Mouse (Mus musculus) kidney, adult 2 months (tissue): Measurements from ENCODE around the gene Ifrd2. TPM values are rescaled to one million over a fixed set of nuclear protein-coding genes. Genes with fewer than 3 reads are reported as not detected.
A peak's percentile ranks its signal among the peaks of the same experiment; 100 is the strongest.

Source experiments
- DNase-seq: peaks from one replicate; pipeline ENCODE4 v3.0.0; 2021
- H3K27ac ChIP-seq: fragments of 200-500 bp; 2 replicates; pipeline ENCODE4 v1.5.1; 2012; ENCODE audit warnings: low read depth, low read length, control low read depth, inconsistent platforms; ENCODE audit not compliant: insufficient read depth
- H3K27me3 ChIP-seq: fragments of 200-500 bp; replicated peaks from 2 replicates; pipeline ENCODE4 v1.6.1; 2012; ENCODE audit warnings: mild to moderate bottlenecking, moderate library complexity, low read length, inconsistent platforms; ENCODE audit not compliant: control insufficient read depth, insufficient read depth
- H3K36me3 ChIP-seq: fragments of 200-500 bp; 2 replicates; pipeline ENCODE4 v1.6.1; 2012; ENCODE audit warnings: mild to moderate bottlenecking, moderate library complexity, low read length, inconsistent platforms; ENCODE audit not compliant: control insufficient read depth, insufficient read depth
- H3K4me1 ChIP-seq: fragments of 200-500 bp; 2 replicates; pipeline ENCODE4 v1.6.1; 2011; ENCODE audit warnings: low read length; ENCODE audit not compliant: control insufficient read depth, insufficient read depth
- H3K4me3 ChIP-seq: fragments of 200-500 bp; 2 replicates; pipeline ENCODE4 v1.5.1; 2011; ENCODE audit warnings: mild to moderate bottlenecking, low read depth, low read length, control low read depth; ENCODE audit not compliant: insufficient read depth
- CTCF ChIP-seq: fragments of 200-500 bp; conservative IDR thresholded peaks from 2 replicates; pipeline ENCODE4 v1.5.1; 2011; ENCODE audit warnings: low read depth, mild to moderate bottlenecking, control low read depth, low read length, moderate library complexity, mixed read lengths; ENCODE audit not compliant: insufficient read depth, insufficient read length
- POLR2A ChIP-seq: fragments of 200-500 bp; IDR thresholded peaks from one replicate; pipeline ENCODE4 v1.6.1; 2011; ENCODE audit warnings: low read depth, low read length, control low read depth
- WGBS: fragments of 180-500 bp; shearing (Covaris S2); methylation state at CpG from one replicate; pipeline ENCODE4 v1.1.7; 2018; 5-methylcytosine and 5-hydroxymethylcytosine counted together
- polyA plus RNA-seq: library from polyadenylated mRNA; depleted of rRNA; stranded (reverse); fragments of >200 nt; gene quantifications from 2 replicates; pipeline ENCODE4 v1.2.3, GENCODE M21; 2012

The Ifrd2 gene
- polyA plus RNA-seq, 1 experiment: 50.5 TPM

GRCm38 (mm10) chr9:107581584-107581983 is 5.9 kb upstream of the Ifrd2 start:
- 59% methylated on average over 4 of the region's 4 CpGs for WGBS
- Histone ChIP-seq H3K27me3 (no peaks in the 10 kb centered on the region), H3K4me1 (peaks cover 26% of the 10 kb centered on the region), H3K36me3 (no peaks in the 10 kb centered on the region), H3K4me3 (peak overlapping the region; percentile 91; the same call in 1 of the 2 replicates), H3K27ac (peak overlapping the region; percentile 16; the same call in 1 of the 2 replicates)
- DNase-seq: no peak
- TF ChIP-seq CTCF: no peak
- TF ChIP-seq POLR2A: no peak

- H3K4me1 ChIP-seq: peaks cover 18% of the 10 kb centered on the region
- no peaks in the 10 kb centered on the region for H3K36me3 ChIP-seq
- WGBS: 53% methylated on average over 7 of the region's 7 CpGs
- no peaks in the 10 kb centered on the region for H3K27me3 ChIP-seq
- H3K27ac ChIP-seq: no peak overlapping the region
- no peak overlapping the region for H3K4me3 ChIP-seq
- peak; percentile 59 for DNase-seq
- TF ChIP-seq POLR2A: no peak
- TF ChIP-seq CTCF: no peak
These were observed 4.9 kb upstream of the Ifrd2 start for GRCm38 (mm10) chr9:107582509-107583062.

- no peak overlapping the region for H3K27ac ChIP-seq
- DNase-seq: no peak
- no peaks in the 10 kb centered on the region for H3K36me3 ChIP-seq
- no peak overlapping the region for H3K4me3 ChIP-seq
- TF ChIP-seq CTCF: no peak
- no peak for TF ChIP-seq POLR2A
- H3K4me1 ChIP-seq: peaks cover 21% of the 10 kb centered on the region; the same call in 1 of the 2 replicates
- H3K27me3 ChIP-seq: no peaks in the 10 kb centered on the region
- 93% methylated on average over 14 of the region's 14 CpGs for WGBS
These were observed 4.3 kb upstream of the Ifrd2 start for GRCm38 (mm10) chr9:107583174-107583573.

- TF ChIP-seq CTCF: no peak
- TF ChIP-seq POLR2A: no peak
- Histone ChIP-seq H3K4me1 (peaks cover 33% of the 10 kb centered on the region; the same call in 1 of the 2 replicates), H3K27me3 (no peaks in the 10 kb centered on the region), H3K27ac (no peak overlapping the region), H3K4me3 (no peak overlapping the region), H3K36me3 (no peaks in the 10 kb centered on the region)
- WGBS: 85% methylated on average over 5 of the region's 5 CpGs
- DNase-seq: no peak
These were observed 938 bp upstream of the Ifrd2 start for GRCm38 (mm10) chr9:107586504-107586903.

- peak; percentile 77 for DNase-seq
- WGBS: 3% methylated on average over 33 of the region's 33 CpGs
- TF ChIP-seq CTCF: no peak
- no peak for TF ChIP-seq POLR2A
- H3K36me3 ChIP-seq: no peaks in the 10 kb centered on the region
- H3K4me3 ChIP-seq: peak overlapping the region; percentile 74
- H3K4me1 ChIP-seq: peaks cover 21% of the 10 kb centered on the region; the same call in 1 of the 2 replicates
- H3K27ac ChIP-seq: peak overlapping the region; percentile 67
- H3K27me3 ChIP-seq: no peaks in the 10 kb centered on the region
These were observed 594 bp downstream of the Ifrd2 start for GRCm38 (mm10) chr9:107587833-107588639.

- Histone ChIP-seq H3K36me3 (no peaks in the 10 kb centered on the region), H3K27me3 (no peaks in the 10 kb centered on the region), H3K4me1 (peaks cover 30% of the 10 kb centered on the region), H3K4me3 (no peak overlapping the region), H3K27ac (peak overlapping the region; percentile 47)
- WGBS: 57% methylated on average over 25 of the region's 25 CpGs
- TF ChIP-seq CTCF: no peak
- TF ChIP-seq POLR2A: no peak
- DNase-seq: peak; percentile 89
These were observed 2.8 kb downstream of the Ifrd2 start for GRCm38 (mm10) chr9:107590058-107590772.

- Histone ChIP-seq H3K4me3 (peak overlapping the region; percentile 9; the same call in 1 of the 2 replicates), H3K36me3 (no peaks in the 10 kb centered on the region), H3K27me3 (no peaks in the 10 kb centered on the region), H3K27ac (peak overlapping the region; percentile 63), H3K4me1 (peaks cover 30% of the 10 kb centered on the region)
- peak; percentile 90 for DNase-seq
- WGBS: 53% methylated on average over 6 of the region's 6 CpGs
- TF ChIP-seq CTCF (no peak), POLR2A (no peak)
These were observed 3.3 kb downstream of the Ifrd2 start for GRCm38 (mm10) chr9:107590773-107591060.
